Mouse (Mus musculus): ENCODE measurements around the gene Pvr.

Gene Pvr

GRCm38 (mm10) chr7:19920506-19921261, at the start of gene Pvr:
Pvr (minus strand) TSS chr7:19921160.
- peak; percentile 70 for DNase-seq (ENCODE audit: low spot score)

GRCm38 (mm10) chr7:19970196-19970595, 49.2 kb upstream of the Pvr start:
- DNase-seq (ENCODE audit: low spot score), result no peak

- DNase-seq (ENCODE audit: low spot score), result no peak
These were observed 48.7 kb upstream of the Pvr start for GRCm38 (mm10) chr7:19969541-19970090.

GRCm38 (mm10) chr7:19969106-19969505, 48.1 kb upstream of the Pvr start:
- DNase-seq (ENCODE audit: low spot score), result no peak

GRCm38 (mm10) chr7:19964985-19965579, 44.1 kb upstream of the Pvr start, which contains the start of gene Ceacam20:
Ceacam20 (plus strand) TSS chr7:19965412.
- DNase-seq (ENCODE audit: low spot score), result no peak

- no peak for DNase-seq (ENCODE audit: low spot score)
These were observed 41.5 kb upstream of the Pvr start for GRCm38 (mm10) chr7:19962423-19962822.

GRCm38 (mm10) chr7:19956341-19956781, 35.4 kb upstream of the Pvr start:
- DNase-seq (ENCODE audit: low spot score), result peak; percentile 77

DNA sequence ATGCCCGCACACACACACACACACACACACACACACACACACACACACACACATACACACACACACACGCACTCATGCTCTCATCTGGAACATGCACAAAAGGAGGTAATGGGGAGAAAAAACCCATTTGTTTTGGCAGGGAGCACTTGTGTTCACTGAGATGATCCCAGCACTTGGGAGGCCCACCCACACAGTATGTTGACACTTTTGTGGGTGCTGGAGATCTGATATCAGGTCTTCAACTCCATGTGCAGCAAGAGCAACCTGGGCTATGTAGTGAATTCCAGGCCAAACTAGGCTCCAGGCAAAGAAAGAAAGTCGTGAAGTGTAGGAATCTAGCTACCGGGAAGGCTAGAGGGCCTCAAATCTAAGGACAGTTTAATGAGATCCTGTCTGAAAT, 34.9 kb upstream of the Pvr start:
- no peak for DNase-seq (ENCODE audit: low spot score)

GRCm38 (mm10) chr7:19953054-19953453, 32.1 kb upstream of the Pvr start:
- no peak for DNase-seq (ENCODE audit: low spot score)

GRCm38 (mm10) chr7:19952320-19952986, 31.5 kb upstream of the Pvr start:
- DNase-seq (ENCODE audit: low spot score), result no peak

DNA sequence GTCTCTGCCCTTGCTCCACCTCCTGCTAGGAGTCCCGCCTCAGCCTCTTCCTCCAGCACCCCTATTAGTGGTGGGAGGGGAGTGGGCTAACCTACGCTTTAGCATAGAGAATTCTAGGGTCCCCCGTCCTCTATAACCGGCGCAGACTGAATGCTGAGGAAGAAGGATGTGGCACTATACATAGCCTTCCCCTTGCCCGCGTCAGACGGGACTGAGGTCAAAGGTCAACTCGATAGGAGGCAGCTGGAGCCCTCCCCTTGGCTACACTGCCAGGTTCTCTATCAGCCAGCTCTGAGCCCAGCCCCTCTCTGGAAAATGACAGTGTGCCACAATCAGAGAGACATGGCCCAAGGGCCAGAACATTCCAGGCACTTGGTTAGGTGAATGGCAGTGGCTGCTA, 29.6 kb upstream of the Pvr start, which contains the start of gene Igsf23:
Igsf23 (minus strand) TSS at position 168 of the 400 bp plus-strand sequence.
- DNase-seq (ENCODE audit: low spot score), result no peak

GRCm38 (mm10) chr7:19949996-19950395, 29.0 kb upstream of the Pvr start:
- no peak for DNase-seq (ENCODE audit: low spot score)

GRCm38 (mm10) chr7:19948956-19949355, 28.0 kb upstream of the Pvr start:
- DNase-seq (ENCODE audit: low spot score), result no peak

- DNase-seq (ENCODE audit: low spot score), result no peak
These were observed 25.0 kb upstream of the Pvr start for GRCm38 (mm10) chr7:19945821-19946515.

GRCm38 (mm10) chr7:19945201-19945600, 24.2 kb upstream of the Pvr start:
- DNase-seq (ENCODE audit: low spot score), result no peak

GRCm38 (mm10) chr7:19944709-19945108, 23.7 kb upstream of the Pvr start:
- no peak for DNase-seq (ENCODE audit: low spot score)

DNA sequence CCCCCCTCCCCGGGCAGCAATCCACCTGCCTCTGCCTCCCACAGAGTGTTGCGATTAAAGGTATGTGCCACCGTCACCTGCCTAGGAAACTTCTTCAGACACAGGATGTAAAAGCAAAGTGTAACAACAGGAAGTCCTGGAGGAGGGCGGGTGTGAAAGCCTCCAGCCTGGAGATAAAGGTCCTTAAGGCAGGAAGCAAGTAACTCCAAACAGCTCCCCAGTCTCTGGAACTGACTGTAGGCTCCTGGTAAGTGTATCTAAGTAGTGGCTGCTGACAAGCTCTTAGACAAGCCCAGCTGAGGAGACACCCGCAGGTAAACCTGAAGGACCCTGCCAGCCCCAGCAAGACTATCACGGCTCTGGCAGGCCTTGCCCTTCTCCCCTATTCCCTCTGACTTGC, 19.3 kb upstream of the Pvr start:
- DNase-seq (ENCODE audit: low spot score), result no peak

GRCm38 (mm10) chr7:19939555-19940235, 18.7 kb upstream of the Pvr start:
- peak; percentile 68 for DNase-seq (ENCODE audit: low spot score)

DNA sequence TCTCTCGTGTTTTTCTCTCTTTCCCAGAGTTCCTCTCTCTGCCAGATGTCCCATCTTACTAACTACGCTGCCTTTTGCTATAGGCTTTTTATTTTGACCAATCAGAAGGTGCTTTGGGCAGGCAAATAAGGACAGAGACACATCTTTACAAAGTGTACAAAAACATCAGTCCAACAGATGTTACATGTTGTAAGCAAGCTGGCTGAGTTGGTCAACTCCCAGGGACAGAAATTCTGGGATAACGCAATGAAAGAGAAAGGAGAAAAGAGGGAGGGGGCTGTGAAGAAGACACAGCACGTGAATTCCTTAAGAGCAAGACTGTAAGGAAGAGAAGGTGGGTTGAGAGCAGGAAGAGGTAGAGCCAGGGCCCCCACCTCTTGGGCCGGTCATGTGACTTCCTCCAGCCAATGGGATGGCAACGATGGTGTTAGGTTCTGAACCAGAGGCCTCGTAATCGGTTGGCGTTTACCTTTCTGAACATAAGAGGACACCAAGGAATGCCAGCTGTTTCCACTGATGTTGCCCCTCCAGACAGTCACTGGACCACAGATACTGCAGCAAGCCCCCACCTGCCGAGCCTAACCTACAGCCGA, 16.4 kb upstream of the Pvr start:
- DNase-seq (ENCODE audit: low spot score), result no peak

DNA sequence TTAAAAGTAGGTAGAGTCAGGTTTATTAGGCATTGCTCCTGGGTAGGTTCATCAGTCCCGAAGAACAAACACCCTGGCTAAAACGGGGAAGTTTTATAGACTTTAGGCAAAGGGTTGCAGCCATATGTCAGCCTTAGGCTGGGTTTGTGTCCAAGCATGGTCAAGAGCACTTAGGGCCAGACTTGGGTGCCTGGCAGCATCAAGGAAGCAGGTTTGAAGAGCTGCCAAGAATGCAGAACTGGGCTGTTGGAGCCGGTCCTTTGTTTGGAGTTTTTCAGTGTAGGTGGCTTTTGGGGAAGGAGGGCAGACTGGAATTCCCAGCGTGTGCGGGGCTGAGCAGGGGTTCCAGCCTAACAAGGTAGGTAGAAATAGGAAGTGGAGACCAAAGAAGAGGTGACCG, 15.0 kb upstream of the Pvr start:
- no peak for DNase-seq (ENCODE audit: low spot score)

- no peak for DNase-seq (ENCODE audit: low spot score)
These were observed 14.3 kb upstream of the Pvr start for GRCm38 (mm10) chr7:19935171-19935751.

Measured in testis, postnatal 14 days (tissue).